Mouse (Mus musculus): ENCODE measurements around the gene Gipc3. TPM values are rescaled to one million over a fixed set of nuclear protein-coding genes. Genes with fewer than 3 reads are reported as not detected.

Gipc3 gene
- polyA plus RNA-seq, 1 experiment from 2014 or later: 0.05 TPM

GRCm38 (mm10) chr10:81320550-81321347, 22.3 kb downstream of the Gipc3 start, which contains the start of gene Cactin:
Gene Cactin, plus strand, starts transcription at chr10:81321103.
- Histone ChIP-seq H3K4me2 (ENCODE audit: low read depth, low read length) (peak within 1 kb of the TSS; percentile 96), H3K27me3 (ENCODE audit: control insufficient read depth, insufficient read depth, low read length) (no peaks in the 10 kb centered on the region), H3K4me3 (replicated peaks; ENCODE audit: low read length) (peak within 1 kb of the TSS; percentile 96), H3K9ac (ENCODE audit: low read length) (peak within 1 kb of the TSS; percentile 93), H3K36me3 (ENCODE audit: control insufficient read depth, insufficient read depth, low read length) (peaks cover 32% of the 10 kb centered on the region), H3K27ac (ENCODE audit: low read length) (peak within 1 kb of the TSS; percentile 89), H3K4me1 (ENCODE audit: control insufficient read depth, insufficient read depth, low read length) (peaks cover 37% of the 10 kb centered on the region), H3K9me3 (replicated peaks; ENCODE audit: control insufficient read depth, low read length) (no peaks in the 10 kb centered on the region)
- peak; percentile 94 for ATAC-seq (ENCODE audit: insufficient read depth, low FRiP score)
- WGBS: under 1% methylated on average over 68 of the region's 68 CpGs

GRCm38 (mm10) chr10:81319741-81320549, 23.1 kb downstream of the Gipc3 start:
- peak overlapping the region; percentile 96 for H3K4me3 ChIP-seq (replicated peaks; ENCODE audit: low read length)
- H3K9ac ChIP-seq (ENCODE audit: low read length): peak overlapping the region; percentile 73
- peak overlapping the region; percentile 63 for H3K4me2 ChIP-seq (ENCODE audit: low read depth, low read length)
- peak overlapping the region; percentile 89 for H3K27ac ChIP-seq (ENCODE audit: low read length)
- H3K4me1 ChIP-seq (ENCODE audit: control insufficient read depth, insufficient read depth, low read length): peaks cover 37% of the 10 kb centered on the region
- ATAC-seq (ENCODE audit: insufficient read depth, low FRiP score): no peak; the same call in 1 of the 2 replicates
- H3K36me3 ChIP-seq (ENCODE audit: control insufficient read depth, insufficient read depth, low read length): peaks cover 32% of the 10 kb centered on the region
- H3K27me3 ChIP-seq (ENCODE audit: control insufficient read depth, insufficient read depth, low read length): no peaks in the 10 kb centered on the region
- H3K9me3 ChIP-seq (replicated peaks; ENCODE audit: control insufficient read depth, low read length): no peaks in the 10 kb centered on the region
- WGBS: under 1% methylated on average over 38 of the region's 38 CpGs

- Histone ChIP-seq H3K9ac (ENCODE audit: low read length) (peak overlapping the region; percentile 73), H3K4me3 (replicated peaks; ENCODE audit: low read length) (peak overlapping the region; percentile 96), H3K27me3 (ENCODE audit: control insufficient read depth, insufficient read depth, low read length) (no peaks in the 10 kb centered on the region), H3K9me3 (replicated peaks; ENCODE audit: control insufficient read depth, low read length) (no peaks in the 10 kb centered on the region), H3K27ac (ENCODE audit: low read length) (peak overlapping the region; percentile 89), H3K36me3 (ENCODE audit: control insufficient read depth, insufficient read depth, low read length) (peaks cover 29% of the 10 kb centered on the region), H3K4me1 (ENCODE audit: control insufficient read depth, insufficient read depth, low read length) (peaks cover 37% of the 10 kb centered on the region), H3K4me2 (ENCODE audit: low read depth, low read length) (peak overlapping the region; percentile 63)
- ATAC-seq (ENCODE audit: insufficient read depth, low FRiP score): no peak
- 31% methylated on average over 8 of the region's 8 CpGs for WGBS
Measured at GRCm38 (mm10) chr10:81319330-81319699, 23.8 kb downstream of the Gipc3 start.

- Histone ChIP-seq H3K9ac (ENCODE audit: low read length) (peak overlapping the region; percentile 73), H3K4me2 (ENCODE audit: low read depth, low read length) (peak overlapping the region; percentile 63; the same call in 1 of the 2 replicates), H3K36me3 (ENCODE audit: control insufficient read depth, insufficient read depth, low read length) (peaks cover 29% of the 10 kb centered on the region), H3K4me3 (replicated peaks; ENCODE audit: low read length) (no peak overlapping the region), H3K27me3 (ENCODE audit: control insufficient read depth, insufficient read depth, low read length) (no peaks in the 10 kb centered on the region), H3K27ac (ENCODE audit: low read length) (0 out of 2 replicates have a peak overlapping the region, but pooled peaks have one; percentile 89), H3K9me3 (replicated peaks; ENCODE audit: control insufficient read depth, low read length) (no peaks in the 10 kb centered on the region), H3K4me1 (ENCODE audit: control insufficient read depth, insufficient read depth, low read length) (peaks cover 37% of the 10 kb centered on the region)
- ATAC-seq (ENCODE audit: insufficient read depth, low FRiP score): no peak
- 82% methylated on average over 13 of the region's 13 CpGs for WGBS
Measured at GRCm38 (mm10) chr10:81318589-81319329, 24.3 kb downstream of the Gipc3 start.

GRCm38 (mm10) chr10:81317273-81317672, 25.8 kb downstream of the Gipc3 start:
- Histone ChIP-seq H3K27ac (ENCODE audit: low read length) (peak overlapping the region; percentile 49; the same call in 1 of the 2 replicates), H3K4me2 (ENCODE audit: low read depth, low read length) (peak overlapping the region; percentile 65), H3K4me3 (replicated peaks; ENCODE audit: low read length) (peak overlapping the region; percentile 34), H3K9me3 (replicated peaks; ENCODE audit: control insufficient read depth, low read length) (no peaks in the 10 kb centered on the region), H3K36me3 (ENCODE audit: control insufficient read depth, insufficient read depth, low read length) (0 out of 2 replicates have a peak, but pooled peaks cover 15% of the 10 kb centered on the region), H3K4me1 (ENCODE audit: control insufficient read depth, insufficient read depth, low read length) (peaks cover 36% of the 10 kb centered on the region), H3K9ac (ENCODE audit: low read length) (peak overlapping the region; percentile 70), H3K27me3 (ENCODE audit: control insufficient read depth, insufficient read depth, low read length) (no peaks in the 10 kb centered on the region)
- peak; percentile 12; the same call in 1 of the 2 replicates for ATAC-seq (ENCODE audit: insufficient read depth, low FRiP score)
- 12% methylated on average over 20 of the region's 20 CpGs for WGBS

GRCm38 (mm10) chr10:81316338-81317060, 26.6 kb downstream of the Gipc3 start:
- H3K36me3 ChIP-seq (ENCODE audit: control insufficient read depth, insufficient read depth, low read length): peaks cover 14% of the 10 kb centered on the region; the same call in 1 of the 2 replicates
- peaks cover 29% of the 10 kb centered on the region for H3K4me1 ChIP-seq (ENCODE audit: control insufficient read depth, insufficient read depth, low read length)
- 44% methylated on average over 16 of the region's 16 CpGs for WGBS
- no peaks in the 10 kb centered on the region for H3K9me3 ChIP-seq (replicated peaks; ENCODE audit: control insufficient read depth, low read length)
- H3K4me2 ChIP-seq (ENCODE audit: low read depth, low read length): peak overlapping the region; percentile 65
- ATAC-seq (ENCODE audit: insufficient read depth, low FRiP score): no peak
- 0 out of 2 replicates have a peak overlapping the region, but pooled peaks have one; percentile 14 for H3K27ac ChIP-seq (ENCODE audit: low read length)
- H3K9ac ChIP-seq (ENCODE audit: low read length): peak overlapping the region; percentile 70
- H3K4me3 ChIP-seq (replicated peaks; ENCODE audit: low read length): peak overlapping the region; percentile 34
- no peaks in the 10 kb centered on the region for H3K27me3 ChIP-seq (ENCODE audit: control insufficient read depth, insufficient read depth, low read length)

- Histone ChIP-seq H3K4me1 (ENCODE audit: control insufficient read depth, insufficient read depth, low read length) (peaks cover 29% of the 10 kb centered on the region), H3K27ac (ENCODE audit: low read length) (no peak overlapping the region)
Measured at GRCm38 (mm10) chr10:81315587-81315986, 27.5 kb downstream of the Gipc3 start.

GRCm38 (mm10) chr10:81314201-81314600, 28.9 kb downstream of the Gipc3 start:
- ATAC-seq (ENCODE audit: insufficient read depth, low FRiP score): no peak
- Histone ChIP-seq H3K4me3 (replicated peaks; ENCODE audit: low read length) (no peak overlapping the region), H3K4me1 (ENCODE audit: control insufficient read depth, insufficient read depth, low read length) (peaks cover 22% of the 10 kb centered on the region), H3K9ac (ENCODE audit: low read length) (no peak overlapping the region), H3K27ac (ENCODE audit: low read length) (no peak overlapping the region), H3K27me3 (ENCODE audit: control insufficient read depth, insufficient read depth, low read length) (no peaks in the 10 kb centered on the region), H3K36me3 (ENCODE audit: control insufficient read depth, insufficient read depth, low read length) (peaks cover 17% of the 10 kb centered on the region), H3K9me3 (replicated peaks; ENCODE audit: control insufficient read depth, low read length) (no peaks in the 10 kb centered on the region), H3K4me2 (ENCODE audit: low read depth, low read length) (no peak overlapping the region)
- 78% methylated on average over 7 of the region's 7 CpGs for WGBS

More at GRCm38 (mm10) chr10:81315587-81315986, 27.5 kb downstream of the Gipc3 start:
- H3K36me3 ChIP-seq (ENCODE audit: control insufficient read depth, insufficient read depth, low read length): peaks cover 14% of the 10 kb centered on the region; the same call in 1 of the 2 replicates
- H3K4me3 ChIP-seq (replicated peaks; ENCODE audit: low read length): no peak overlapping the region
- ATAC-seq (ENCODE audit: insufficient read depth, low FRiP score): no peak
- H3K4me2 ChIP-seq (ENCODE audit: low read depth, low read length): no peak overlapping the region
- no peak overlapping the region for H3K9ac ChIP-seq (ENCODE audit: low read length)
- WGBS: 90% methylated on average over 16 of the region's 16 CpGs
- no peaks in the 10 kb centered on the region for H3K9me3 ChIP-seq (replicated peaks; ENCODE audit: control insufficient read depth, low read length)
- no peaks in the 10 kb centered on the region for H3K27me3 ChIP-seq (ENCODE audit: control insufficient read depth, insufficient read depth, low read length)

All from stomach, embryonic 16.5 days (tissue).